Mouse (Mus musculus) olfactory bulb, adult 2 months (tissue): Measurements from ENCODE around the gene Ccr10.

Experiments used
- CTCF ChIP-seq: fragments of 200-500 bp; IDR thresholded peaks from 2 replicates; pipeline ENCODE4 v1.5.1; 2012; ENCODE audit warnings: low read depth, mild to moderate bottlenecking, low read length, moderate library complexity; ENCODE audit not compliant: insufficient read depth
- POLR2A ChIP-seq: fragments of 200-500 bp; IDR thresholded peaks from 2 replicates; pipeline ENCODE4 v1.6.1; 2012; ENCODE audit warnings: mild to moderate bottlenecking, low read depth, low read length, moderate library complexity; ENCODE audit not compliant: insufficient read depth

- TF ChIP-seq POLR2A (peak; percentile 59), CTCF (no peak)
These were observed 4.2 kb downstream of the Ccr10 start, which contains the start of gene Plekhh3 for GRCm38 (mm10) chr11:101170811-101171610.
